Mouse (Mus musculus): Measurements from ENCODE around the gene Adam33. TPM values are rescaled to one million over a fixed set of nuclear protein-coding genes. Genes with fewer than 3 reads are reported as not detected.

Adam33 gene
- total and polyA plus RNA-seq, 2 experiments = 0.28 to 1.7 TPM

- 81% methylated on average over 2 of the region's 2 CpGs for WGBS
- TF ChIP-seq POLR2A (IDR thresholded peaks at IDR 0.05; ENCODE audit: extremely low read depth, insufficient read depth, low read length) (no peak), CTCF (IDR thresholded peaks at IDR 0.05; ENCODE audit: low read depth, low read length) (no peak)
- Histone ChIP-seq H3K36me3 (ENCODE audit: control insufficient read depth, insufficient read depth, low read length) (no peaks in the 10 kb centered on the region), H3K9ac (ENCODE audit: low read depth, low read length) (no peak overlapping the region), H3K27me3 (ENCODE audit: control insufficient read depth, insufficient read depth, low read length) (peaks cover 7% of the 10 kb centered on the region), H3K4me1 (ENCODE audit: control insufficient read depth, insufficient read depth, low read length) (peaks cover 3% of the 10 kb centered on the region; the same call in 1 of the 2 replicates), H3K79me2 (ENCODE audit: control insufficient read depth, insufficient read depth, low read length) (no peaks in the 10 kb centered on the region), H3K4me3 (ENCODE audit: insufficient read depth, low read depth, low read length) (no peak overlapping the region), H3K27ac (replicated peaks; ENCODE audit: insufficient read depth, low read depth, low read length) (no peak overlapping the region)
- no peak for DNase-seq (ENCODE audit: extremely low read depth, low read depth, low spot score)
Observed at GRCm38 (mm10) chr2:131046025-131046424, 17.6 kb downstream of the Adam33 start.

- 84% methylated on average over 9 of the region's 9 CpGs for WGBS
Observed at GRCm38 (mm10) chr2:131044989-131045720, 18.5 kb downstream of the Adam33 start.

GRCm38 (mm10) chr2:131044354-131044852 is 19.2 kb downstream of the Adam33 start:
- Histone ChIP-seq H3K4me3 (ENCODE audit: insufficient read depth, low read depth, low read length) (no peak overlapping the region), H3K36me3 (ENCODE audit: control insufficient read depth, insufficient read depth, low read length) (no peaks in the 10 kb centered on the region), H3K27ac (replicated peaks; ENCODE audit: insufficient read depth, low read depth, low read length) (no peak overlapping the region), H3K4me1 (ENCODE audit: control insufficient read depth, insufficient read depth, low read length) (peaks cover 3% of the 10 kb centered on the region; the same call in 1 of the 2 replicates), H3K9ac (ENCODE audit: low read depth, low read length) (no peak overlapping the region), H3K79me2 (ENCODE audit: control insufficient read depth, insufficient read depth, low read length) (no peaks in the 10 kb centered on the region), H3K27me3 (ENCODE audit: control insufficient read depth, insufficient read depth, low read length) (peaks cover 11% of the 10 kb centered on the region)
- no peak for DNase-seq (ENCODE audit: extremely low read depth, low read depth, low spot score)
- TF ChIP-seq POLR2A (IDR thresholded peaks at IDR 0.05; ENCODE audit: extremely low read depth, insufficient read depth, low read length) (no peak), CTCF (IDR thresholded peaks at IDR 0.05; ENCODE audit: low read depth, low read length) (peak; percentile 8; the same call in 1 of the 2 replicates)
- WGBS = 23% methylated on average over 7 of the region's 7 CpGs

More at GRCm38 (mm10) chr2:131044989-131045720, 18.5 kb downstream of the Adam33 start:
- H3K9ac ChIP-seq (ENCODE audit: low read depth, low read length) = no peak overlapping the region
- TF ChIP-seq CTCF (IDR thresholded peaks at IDR 0.05; ENCODE audit: low read depth, low read length) = no peak
- no peak for TF ChIP-seq POLR2A (IDR thresholded peaks at IDR 0.05; ENCODE audit: extremely low read depth, insufficient read depth, low read length)
- H3K79me2 ChIP-seq (ENCODE audit: control insufficient read depth, insufficient read depth, low read length) = no peaks in the 10 kb centered on the region
- H3K4me1 ChIP-seq (ENCODE audit: control insufficient read depth, insufficient read depth, low read length) = peaks cover 3% of the 10 kb centered on the region; the same call in 1 of the 2 replicates
- peaks cover 11% of the 10 kb centered on the region for H3K27me3 ChIP-seq (ENCODE audit: control insufficient read depth, insufficient read depth, low read length)
- DNase-seq (ENCODE audit: extremely low read depth, low read depth, low spot score) = no peak
- no peak overlapping the region for H3K27ac ChIP-seq (replicated peaks; ENCODE audit: insufficient read depth, low read depth, low read length)
- no peak overlapping the region for H3K4me3 ChIP-seq (ENCODE audit: insufficient read depth, low read depth, low read length)
- no peaks in the 10 kb centered on the region for H3K36me3 ChIP-seq (ENCODE audit: control insufficient read depth, insufficient read depth, low read length)

GRCm38 (mm10) chr2:131042988-131043387 is 20.6 kb downstream of the Adam33 start, which contains the start of gene Gfra4:
TSS of gene Gfra4 (minus strand) at chr2:131043088.
- TF ChIP-seq CTCF (IDR thresholded peaks at IDR 0.05; ENCODE audit: low read depth, low read length) (no peak), POLR2A (IDR thresholded peaks at IDR 0.05; ENCODE audit: extremely low read depth, insufficient read depth, low read length) (no peak)
- peaks cover 3% of the 10 kb centered on the region; the same call in 1 of the 2 replicates for H3K4me1 ChIP-seq (ENCODE audit: control insufficient read depth, insufficient read depth, low read length)

GRCm38 (mm10) chr2:131040854-131041825 is 22.5 kb downstream of the Adam33 start:
- H3K4me3 ChIP-seq (ENCODE audit: insufficient read depth, low read depth, low read length) = peak overlapping the region; percentile 8; the same call in 1 of the 2 replicates
- no peaks in the 10 kb centered on the region for H3K36me3 ChIP-seq (ENCODE audit: control insufficient read depth, insufficient read depth, low read length)
- peaks cover 11% of the 10 kb centered on the region for H3K27me3 ChIP-seq (ENCODE audit: control insufficient read depth, insufficient read depth, low read length)
- peak overlapping the region; percentile 30; the same call in 1 of the 2 replicates for H3K9ac ChIP-seq (ENCODE audit: low read depth, low read length)
- H3K27ac ChIP-seq (replicated peaks; ENCODE audit: insufficient read depth, low read depth, low read length) = no peak overlapping the region
- no peak for DNase-seq (ENCODE audit: extremely low read depth, low read depth, low spot score)
- WGBS = 5% methylated on average over 111 of the region's 115 CpGs
- TF ChIP-seq CTCF (IDR thresholded peaks at IDR 0.05; ENCODE audit: low read depth, low read length) = no peak
- TF ChIP-seq POLR2A (IDR thresholded peaks at IDR 0.05; ENCODE audit: extremely low read depth, insufficient read depth, low read length) = no peak
- no peaks in the 10 kb centered on the region for H3K79me2 ChIP-seq (ENCODE audit: control insufficient read depth, insufficient read depth, low read length)
- H3K4me1 ChIP-seq (ENCODE audit: control insufficient read depth, insufficient read depth, low read length) = peaks cover 3% of the 10 kb centered on the region; the same call in 1 of the 2 replicates

More at GRCm38 (mm10) chr2:131042988-131043387, 20.6 kb downstream of the Adam33 start, which contains the start of gene Gfra4:
- 73% methylated on average over 2 of the region's 2 CpGs for WGBS
- DNase-seq (ENCODE audit: extremely low read depth, low read depth, low spot score) = no peak
- no peaks in the 10 kb centered on the region for H3K36me3 ChIP-seq (ENCODE audit: control insufficient read depth, insufficient read depth, low read length)
- H3K27ac ChIP-seq (replicated peaks; ENCODE audit: insufficient read depth, low read depth, low read length) = no peak within 1 kb of the TSS
- no peaks in the 10 kb centered on the region for H3K79me2 ChIP-seq (ENCODE audit: control insufficient read depth, insufficient read depth, low read length)
- H3K27me3 ChIP-seq (ENCODE audit: control insufficient read depth, insufficient read depth, low read length) = peaks cover 11% of the 10 kb centered on the region
- H3K9ac ChIP-seq (ENCODE audit: low read depth, low read length) = no peak within 1 kb of the TSS
- no peak within 1 kb of the TSS for H3K4me3 ChIP-seq (ENCODE audit: insufficient read depth, low read depth, low read length)
